Mouse (Mus musculus) embryonic fibroblast, embryonic 13.5 days (primary cell): Measurements from ENCODE around the gene C2.
"Not testable (repeated sequence)": the region's sequence is repeated elsewhere in the genome, so short reads cannot be mapped to it uniquely, and the experiment has no call there.

ENCODE experiments used
- CTCF ChIP-seq: IDR thresholded peaks from 2 replicates; pipeline ENCODE4 v1.5.1; 2011; ENCODE audit warnings: mild to moderate bottlenecking, control low read depth, low read length, moderate library complexity, borderline replicate concordance; ENCODE audit not compliant: insufficient read depth
- POLR2A ChIP-seq: IDR thresholded peaks from 2 replicates; pipeline ENCODE4 v1.6.1; 2011; ENCODE audit warnings: low read depth, mild to moderate bottlenecking, control low read depth, low read length, moderate library complexity

DNA sequence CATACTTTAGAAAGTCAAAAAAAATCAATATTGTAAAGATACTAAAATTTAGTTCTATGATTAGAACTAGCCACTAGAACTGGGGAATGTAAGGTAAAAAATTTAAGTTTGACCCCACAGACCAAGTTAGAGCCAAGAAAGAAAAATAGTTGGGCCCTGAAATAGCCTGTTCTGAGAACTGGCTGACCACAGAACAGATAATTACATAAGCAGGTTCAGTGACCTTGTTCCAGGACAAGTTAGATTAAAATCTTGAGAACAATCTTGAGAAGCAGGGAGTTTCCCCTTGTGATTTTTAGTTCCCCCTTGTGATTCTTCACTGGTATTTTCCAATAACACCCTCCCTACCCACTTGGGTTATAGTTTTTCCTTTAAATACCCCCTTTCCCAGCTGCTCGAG is 67.3 kb downstream of the C2 start:
- TF ChIP-seq CTCF, POLR2A: not testable (repeated sequence)
